Mouse (Mus musculus): ENCODE measurements around the gene Crybg3.

DNA sequence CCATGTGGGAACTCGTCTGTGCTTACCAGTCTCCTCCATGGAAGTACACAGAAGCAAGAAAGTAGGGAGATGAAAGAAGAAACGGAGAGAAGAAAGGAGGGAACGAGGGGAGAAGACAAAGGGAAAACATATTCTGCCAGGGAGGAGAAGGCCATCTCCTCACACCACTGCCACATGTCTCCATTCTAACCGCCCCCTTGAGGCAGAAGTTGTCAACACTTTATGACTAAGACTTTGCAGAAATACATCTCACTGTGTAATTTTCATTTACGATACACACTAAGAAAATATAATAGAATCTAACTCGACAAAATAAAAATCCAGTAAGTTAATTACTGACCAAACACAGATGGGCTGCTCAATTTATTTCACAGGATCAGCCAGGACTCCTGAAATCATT is 73.8 kb downstream of the Crybg3 start:
- no peak for TF ChIP-seq POLR2A (IDR thresholded peaks at IDR 0.05; ENCODE audit: low read depth, low read length)
- TF ChIP-seq CTCF (IDR thresholded peaks at IDR 0.05; ENCODE audit: borderline replicate concordance, insufficient read depth, low read length): no peak
